Mouse (Mus musculus) cortical plate, adult 2 months (tissue): Measurements from ENCODE around the gene Fancd2.
A peak's percentile ranks its signal among the peaks of the same experiment; 100 is the strongest.

ENCODE experiments used
- CTCF ChIP-seq: fragments of 200-500 bp; IDR thresholded peaks from 2 replicates; pipeline ENCODE4 v1.5.1; 2011; ENCODE audit warnings: mild to moderate bottlenecking, control low read depth, low read length; ENCODE audit not compliant: insufficient read depth; ENCODE audit errors: extremely low read depth
- POLR2A ChIP-seq: fragments of 200-500 bp; IDR thresholded peaks from 2 replicates; pipeline ENCODE4 v1.6.1; 2011; ENCODE audit warnings: mild to moderate bottlenecking, low read length, control low read depth; ENCODE audit not compliant: insufficient read depth; ENCODE audit errors: extremely low read depth

GRCm38 (mm10) chr6:113501388-113502084 lies 29.9 kb upstream of the Fancd2 start, which contains the start of gene Prrt3:
- TF ChIP-seq CTCF (no peak), POLR2A (peak; percentile 79; the same call in 1 of the 2 replicates)
